ENCODE assay signal across 8 mouse cellular contexts in genomic region chr7:129235410-129235809, GRCm38 (mm10). TPM values are rescaled to one million over a fixed set of nuclear protein-coding genes. Genes with fewer than 3 reads are reported as not detected.
DNase-seq lines count a peak whose midpoint lies in the region; ATAC-seq and TF ChIP-seq lines count a peak whose summit lies in the region.

No protein-coding gene starts in this region.

- no peaks in the 10 kb centered on the region for H3K36me3 ChIP-seq in midbrain, embryonic 10.5 days
- H3K36me3 ChIP-seq in midbrain, embryonic 16.5 days (ENCODE audit: control insufficient read depth, insufficient read depth, low read length) = no peaks in the 10 kb centered on the region
- no peaks in the 10 kb centered on the region for H3K36me3 ChIP-seq in forebrain, postnatal 0 days (ENCODE audit: insufficient read depth)
- no peaks in the 10 kb centered on the region for H3K36me3 ChIP-seq in neural tube, embryonic 11.5 days (ENCODE audit: control insufficient read depth, insufficient read depth, low read length)

- no peaks in the 10 kb centered on the region for H3K4me1 ChIP-seq in midbrain, embryonic 10.5 days
- no peaks in the 10 kb centered on the region for H3K4me1 ChIP-seq in midbrain, embryonic 16.5 days (ENCODE audit: control insufficient read depth, insufficient read depth, low read length)
- no peaks in the 10 kb centered on the region for H3K4me1 ChIP-seq in forebrain, postnatal 0 days (ENCODE audit: insufficient read depth)
- H3K4me1 ChIP-seq in neural tube, embryonic 11.5 days (ENCODE audit: control insufficient read depth, insufficient read depth, low read length) = no peaks in the 10 kb centered on the region

- no peaks in the 10 kb centered on the region for H3K9me3 ChIP-seq in midbrain, embryonic 10.5 days (replicated peaks)
- no peaks in the 10 kb centered on the region for H3K9me3 ChIP-seq in midbrain, embryonic 16.5 days (replicated peaks; ENCODE audit: control insufficient read depth, low read length, poor library complexity, severe bottlenecking)
- no peaks in the 10 kb centered on the region for H3K9me3 ChIP-seq in forebrain, postnatal 0 days (ENCODE audit: low read length)
- H3K9me3 ChIP-seq in neural tube, embryonic 11.5 days (ENCODE audit: control insufficient read depth, low read length) = no peaks in the 10 kb centered on the region

- no peak overlapping the region for H3K27ac ChIP-seq in midbrain, embryonic 10.5 days (replicated peaks)
- no peak overlapping the region for H3K27ac ChIP-seq in midbrain, embryonic 16.5 days (ENCODE audit: low read length)
- no peak overlapping the region for H3K27ac ChIP-seq in forebrain, postnatal 0 days (ENCODE audit: low read depth, low read length)
- no peak overlapping the region for H3K27ac ChIP-seq in neural tube, embryonic 11.5 days (ENCODE audit: low read depth, low read length)

- H3K4me3 ChIP-seq in midbrain, embryonic 10.5 days = no peak overlapping the region
- no peak overlapping the region for H3K4me3 ChIP-seq in midbrain, embryonic 16.5 days (ENCODE audit: low read depth, low read length)
- H3K4me3 ChIP-seq in forebrain, postnatal 0 days (ENCODE audit: low read depth, low read length) = no peak overlapping the region
- no peak overlapping the region for H3K4me3 ChIP-seq in neural tube, embryonic 11.5 days (ENCODE audit: low read depth, low read length)

- peak; percentile 79 for TF ChIP-seq CTCF in forebrain, postnatal 0 days (IDR thresholded peaks at IDR 0.05; ENCODE audit: low read depth)

- 51% methylated on average over 2 of the region's 2 CpGs for WGBS in midbrain, embryonic 10.5 days
- 48% methylated on average over 2 of the region's 2 CpGs for WGBS in midbrain, embryonic 16.5 days
- 49% methylated on average over 2 of the region's 2 CpGs for WGBS in forebrain, postnatal 0 days
- WGBS in neural tube, embryonic 11.5 days = 57% methylated on average over 2 of the region's 2 CpGs

- no peak overlapping the region for H3K4me2 ChIP-seq in midbrain, embryonic 16.5 days (ENCODE audit: low read length)
- no peak overlapping the region for H3K4me2 ChIP-seq in forebrain, postnatal 0 days (ENCODE audit: low read depth)
- no peak overlapping the region for H3K4me2 ChIP-seq in neural tube, embryonic 11.5 days (ENCODE audit: low read depth)

- peak; percentile 51 to 65 for DNase-seq in cerebellum, postnatal 14 days
- DNase-seq in midbrain, embryonic 10.5 days (ENCODE audit: low spot score) = peak; percentile 37
- DNase-seq in forebrain, postnatal 0 days = peak; percentile 67
- DNase-seq in neural tube, embryonic 11.5 days (ENCODE audit: low spot score) = peak; percentile 54
- no peak for DNase-seq in yolk sac, embryonic 10.5 days (ENCODE audit: low spot score)
- no peak for DNase-seq in natural killer cell, adult 2 months (ENCODE audit: low spot score in 2 of 2)

- ATAC-seq in cerebellum, adult (ENCODE audit: insufficient number of reproducible peaks, low FRiP score, low TSS enrichment) = no peak
- ATAC-seq in midbrain, embryonic 16.5 days = no peak
- no peak for ATAC-seq in forebrain, postnatal 0 days
- peak; percentile 61; the same call in 1 of the 2 replicates for ATAC-seq in neural tube, embryonic 11.5 days (ENCODE audit: insufficient read depth, low FRiP score, low TSS enrichment)

- no peak overlapping the region for H3K9ac ChIP-seq in midbrain, embryonic 16.5 days (ENCODE audit: low read depth, low read length)
- no peak overlapping the region for H3K9ac ChIP-seq in forebrain, postnatal 0 days
- no peak overlapping the region for H3K9ac ChIP-seq in neural tube, embryonic 11.5 days (ENCODE audit: low read length)

- H3K27me3 ChIP-seq in midbrain, embryonic 10.5 days (ENCODE audit: low read depth, poor library complexity, severe bottlenecking) = no peaks in the 10 kb centered on the region
- no peaks in the 10 kb centered on the region for H3K27me3 ChIP-seq in midbrain, embryonic 16.5 days (ENCODE audit: control insufficient read depth, insufficient read depth, low read depth, low read length)
- no peaks in the 10 kb centered on the region for H3K27me3 ChIP-seq in forebrain, postnatal 0 days (ENCODE audit: insufficient read depth, low read length)
- no peaks in the 10 kb centered on the region for H3K27me3 ChIP-seq in neural tube, embryonic 11.5 days (ENCODE audit: control insufficient read depth, insufficient read depth, low read length)

RNA-seq across cellular contexts. Expression of gene Plpp4, which starts 21.4 kb away (rescaled TPM):
- polyA plus RNA-seq in midbrain, embryonic 10.5 days (2016; fragmentation: Nextera tagmentation; extraction: Ambion mirVana) = 2.7 and 4.3 TPM in 2 replicates
- 11.6 and 11.9 TPM in 2 replicates for polyA plus RNA-seq in midbrain, embryonic 16.5 days (2015; fragmentation: Nextera tagmentation; extraction: Ambion mirVana)
- 8.6 and 8.7 TPM in 2 replicates for total RNA-seq in forebrain, postnatal 0 days (2014; rRNA removed)
- 6.5 and 6.7 TPM in 2 replicates for polyA plus RNA-seq in forebrain, postnatal 0 days (2015; fragmentation: Nextera tagmentation; extraction: Ambion mirVana)
- 0.85 and 1.0 TPM in 2 replicates for polyA plus RNA-seq in neural tube, embryonic 11.5 days (2014; fragmentation: Nextera tagmentation; extraction: Ambion mirVana)

Comparison
In these comparisons a context has a peak if more than half of its experiments do, and no peak if none do; other contexts are left out.
1. DNase-seq: peak in cerebellum, postnatal 14 days (2 of 2), midbrain, embryonic 10.5 days (single experiment), forebrain, postnatal 0 days (single experiment) and neural tube, embryonic 11.5 days (single experiment); none in yolk sac, embryonic 10.5 days (single experiment) and natural killer cell, adult 2 months (0 of 2).